ENCODE assay signal across 18 mouse cellular contexts in the genomic region with DNA sequence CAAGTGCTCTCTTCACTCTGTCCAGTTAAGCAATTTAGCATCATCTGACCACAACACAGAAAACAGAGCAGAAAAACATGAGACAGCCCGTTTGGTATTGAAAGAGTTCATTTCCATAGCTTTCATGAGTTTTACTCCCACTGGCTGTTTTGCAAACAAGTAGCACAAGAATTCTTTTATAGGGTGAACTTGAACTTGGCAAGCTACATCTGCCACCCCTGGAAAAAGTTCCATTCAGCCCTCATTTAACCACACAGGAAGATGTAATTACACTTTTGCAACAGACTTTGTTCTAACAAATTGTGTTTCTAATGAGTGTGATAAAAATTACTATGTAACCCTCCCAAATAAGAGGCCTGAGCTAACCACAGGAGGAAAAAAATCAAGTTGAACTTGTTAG.
"Had no signal": no experiment of that assay in that cellular context is flagged by ENCODE, and none has a peak within 500 bp of the region (broad histone marks: within the 10 kb centered on the region; RNA-seq: fewer than 3 reads in every experiment).

No protein-coding gene starts in this region.

- H3K4me1 ChIP-seq: midbrain, embryonic 12.5 days had no signal

- ATAC-seq: midbrain, embryonic 16.5 days had no signal

- H3K4me3 ChIP-seq: midbrain, embryonic 12.5 days; myocyte; neural tube, embryonic 13.5 days; neural tube, embryonic 15.5 days had no signal

- H3K27me3 ChIP-seq: midbrain, embryonic 12.5 days; neural tube, embryonic 13.5 days; neural tube, embryonic 15.5 days had no signal

- H3K27ac ChIP-seq: liver, embryonic 14.5 days; midbrain, embryonic 12.5 days; neural tube, embryonic 13.5 days; neural tube, embryonic 15.5 days had no signal

- H3K9me3 ChIP-seq: midbrain, embryonic 12.5 days; neural tube, embryonic 13.5 days; neural tube, embryonic 15.5 days had no signal

- H3K36me3 ChIP-seq: midbrain, embryonic 12.5 days; neural tube, embryonic 13.5 days; neural tube, embryonic 15.5 days had no signal

- DNase-seq: lung, adult 18-20 months; lung, embryonic 14.5 days; lung, postnatal 10 days; lung, postnatal 4 days; midbrain, embryonic 14.5 days; retina, postnatal 1 day; right cerebral cortex, postnatal 25 days; right cerebral cortex, postnatal 4 days; spleen, adult 18-20 months; thymus, adult 2 months; thymus, postnatal 25 days; thymus, postnatal 4 days had no signal

- H3K4me2 ChIP-seq: lung, embryonic 14.5 days; midbrain, embryonic 12.5 days; neural tube, embryonic 13.5 days; neural tube, embryonic 15.5 days had no signal

- H3K9ac ChIP-seq: liver, embryonic 14.5 days; lung, embryonic 14.5 days; midbrain, embryonic 12.5 days; neural tube, embryonic 13.5 days; neural tube, embryonic 15.5 days had no signal
